Mouse (Mus musculus) duodenum, adult 2 months (tissue): ENCODE measurements around the gene Carmil3. TPM values are rescaled to one million over a fixed set of nuclear protein-coding genes. Genes with fewer than 3 reads are reported as not detected.

Experiments
- polyA plus RNA-seq: library from polyadenylated mRNA; depleted of rRNA; stranded (reverse); fragments of >200 nt; gene quantifications from 2 replicates; pipeline ENCODE4 v1.2.3, GENCODE M21; 2012; ENCODE audit warnings: low replicate concordance; rRNA removed

Carmil3 gene
- 0.58 and 5.5 TPM in 2 replicates for polyA plus RNA-seq

DNA sequence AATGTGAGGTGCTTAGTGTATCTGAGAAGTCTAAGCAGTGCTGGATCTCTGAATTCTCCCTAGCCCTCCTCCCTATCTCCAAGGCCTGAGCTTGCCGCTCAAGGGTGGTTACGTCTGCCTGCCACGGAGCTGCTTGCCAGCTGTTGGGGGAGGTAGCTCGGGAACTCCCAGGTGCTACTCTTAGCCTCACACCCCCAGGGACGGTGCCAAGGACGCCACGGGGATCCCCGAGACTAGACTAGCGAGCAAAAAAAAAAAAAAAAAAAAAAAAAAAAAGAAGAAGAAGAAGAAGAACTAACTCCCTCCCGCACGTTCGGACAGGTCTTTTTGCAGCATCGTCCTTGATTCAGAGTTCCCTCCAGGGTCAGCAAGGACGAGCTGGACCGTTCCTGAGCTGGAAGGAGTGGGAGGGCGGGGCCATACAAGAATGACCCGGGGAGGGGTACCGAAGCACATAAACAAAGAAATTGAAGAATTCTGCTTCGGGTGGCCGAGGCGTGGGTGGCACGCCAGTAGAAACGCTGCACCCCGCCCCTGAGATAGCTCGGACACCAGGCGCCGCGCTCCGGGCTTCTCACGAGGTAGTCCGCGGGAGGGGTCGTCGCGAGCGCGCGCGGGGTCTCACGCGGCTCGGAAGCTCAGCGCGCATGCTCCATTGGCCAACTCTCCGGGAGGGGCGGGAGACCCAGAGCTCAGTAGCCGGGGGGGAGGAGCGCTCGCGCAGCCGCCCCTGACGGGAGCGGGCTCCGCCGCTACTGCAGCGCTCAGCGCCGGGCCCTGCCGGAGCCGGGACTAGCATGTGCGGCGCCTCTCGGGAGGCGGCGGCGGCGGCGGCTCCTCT, at the start of gene Carmil3:
TSS of gene Carmil3 (plus strand) at position 291 of the 841 bp plus-strand sequence.

DNA sequence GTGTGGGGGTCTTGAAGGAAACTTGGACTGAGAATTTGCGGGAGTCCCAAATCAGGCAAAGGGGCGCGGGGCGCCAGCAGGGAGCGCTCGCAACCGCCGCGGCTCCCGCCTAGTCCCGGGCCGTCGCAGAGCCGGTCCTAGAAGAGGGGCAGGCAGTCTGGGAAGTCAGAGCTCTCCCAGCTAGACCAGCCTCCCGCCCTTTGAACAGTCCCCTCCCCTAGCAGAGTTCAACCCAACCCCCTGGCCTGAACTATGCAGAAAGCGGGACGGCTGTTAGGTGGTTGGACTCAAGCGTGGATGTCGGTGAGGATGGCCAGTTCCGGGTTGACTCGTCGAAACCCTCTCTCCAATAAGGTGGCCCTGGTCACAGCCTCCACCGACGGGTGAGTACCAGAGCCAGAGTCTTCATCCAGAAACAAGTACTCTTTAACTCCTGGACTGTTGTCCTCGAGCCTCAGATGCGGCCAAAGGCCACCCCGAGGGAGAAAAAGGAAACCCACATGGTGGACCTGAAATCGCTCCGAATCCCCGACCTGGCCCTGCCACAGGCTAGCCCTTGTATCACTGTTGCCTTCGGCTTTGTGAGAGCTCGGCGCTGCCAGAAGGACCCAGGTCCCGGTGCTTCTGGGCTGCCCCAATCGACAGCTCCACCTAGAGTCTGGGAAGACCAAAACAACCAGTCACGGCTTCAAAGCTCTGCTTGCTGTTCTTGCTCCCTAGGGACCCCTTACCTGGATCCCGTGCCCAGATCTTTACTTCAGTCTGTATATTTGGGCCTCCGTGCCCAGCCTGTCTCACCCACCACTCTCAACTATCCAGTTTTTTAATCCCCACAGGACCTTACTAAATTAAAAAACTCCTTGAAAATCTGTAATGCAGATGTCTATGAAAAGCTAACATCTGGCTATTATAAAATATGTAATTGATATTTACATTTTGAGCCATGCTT, 11.5 kb upstream of the Carmil3 start, which contains the start of gene Dhrs4:
TSS of gene Dhrs4 (plus strand) at position 108 of the 949 bp plus-strand sequence.

DNA sequence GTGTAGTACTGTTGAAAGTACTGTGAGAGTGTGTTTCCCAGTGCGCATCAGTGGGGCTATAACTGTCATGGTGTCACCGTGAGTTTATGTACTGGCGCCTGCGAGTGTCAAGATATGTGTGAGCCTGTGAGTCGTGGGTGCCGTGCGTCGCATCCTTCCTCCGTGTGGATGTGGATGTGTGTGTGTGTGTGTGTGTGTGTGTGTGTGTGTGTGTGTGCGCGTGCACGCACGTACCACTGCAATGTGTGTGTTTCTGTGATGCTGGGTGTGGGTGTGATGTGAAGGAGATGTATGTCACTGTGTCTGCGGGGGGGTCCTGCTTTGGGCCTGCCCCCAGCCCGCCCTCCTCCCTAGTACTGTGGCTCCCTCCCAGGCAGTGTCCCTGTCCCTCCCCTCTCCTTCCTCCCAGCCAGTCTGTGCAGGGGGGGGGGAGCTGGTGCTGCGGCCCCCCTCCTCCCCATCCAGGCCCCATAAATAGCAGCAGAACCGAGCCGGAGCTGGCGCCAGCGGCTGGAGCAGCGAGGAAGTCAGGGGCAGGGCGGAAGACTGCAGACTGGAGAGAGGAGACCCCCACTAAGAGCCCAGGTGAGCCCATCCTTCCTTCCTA, 19.8 kb downstream of the Carmil3 start, which contains the start of gene Cpne6:
TSS of gene Cpne6 (plus strand) at position 321 of the 607 bp plus-strand sequence.

DNA sequence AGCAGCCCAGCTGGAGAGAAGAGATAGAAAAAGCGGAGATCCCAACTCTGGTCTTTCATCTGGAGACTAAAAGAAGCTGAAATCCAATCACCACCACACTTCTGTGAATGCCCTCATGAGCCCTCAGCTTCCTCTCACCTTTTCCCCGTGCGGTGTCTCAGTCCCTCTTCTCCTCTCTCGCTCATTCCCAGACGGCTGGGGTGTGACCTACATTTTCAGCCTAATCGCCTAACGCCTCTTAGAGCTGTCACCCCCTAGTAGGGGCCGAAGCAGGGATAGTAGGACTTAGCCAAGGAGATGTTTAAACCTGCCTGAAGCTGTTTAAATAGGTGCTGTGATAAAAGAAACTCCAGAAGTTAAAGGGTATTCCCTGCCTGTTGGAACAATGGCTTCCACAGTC, 34.3 kb downstream of the Carmil3 start, which contains the start of gene Nrl:
TSS of gene Nrl (minus strand) at position 197 of the 400 bp plus-strand sequence.

DNA sequence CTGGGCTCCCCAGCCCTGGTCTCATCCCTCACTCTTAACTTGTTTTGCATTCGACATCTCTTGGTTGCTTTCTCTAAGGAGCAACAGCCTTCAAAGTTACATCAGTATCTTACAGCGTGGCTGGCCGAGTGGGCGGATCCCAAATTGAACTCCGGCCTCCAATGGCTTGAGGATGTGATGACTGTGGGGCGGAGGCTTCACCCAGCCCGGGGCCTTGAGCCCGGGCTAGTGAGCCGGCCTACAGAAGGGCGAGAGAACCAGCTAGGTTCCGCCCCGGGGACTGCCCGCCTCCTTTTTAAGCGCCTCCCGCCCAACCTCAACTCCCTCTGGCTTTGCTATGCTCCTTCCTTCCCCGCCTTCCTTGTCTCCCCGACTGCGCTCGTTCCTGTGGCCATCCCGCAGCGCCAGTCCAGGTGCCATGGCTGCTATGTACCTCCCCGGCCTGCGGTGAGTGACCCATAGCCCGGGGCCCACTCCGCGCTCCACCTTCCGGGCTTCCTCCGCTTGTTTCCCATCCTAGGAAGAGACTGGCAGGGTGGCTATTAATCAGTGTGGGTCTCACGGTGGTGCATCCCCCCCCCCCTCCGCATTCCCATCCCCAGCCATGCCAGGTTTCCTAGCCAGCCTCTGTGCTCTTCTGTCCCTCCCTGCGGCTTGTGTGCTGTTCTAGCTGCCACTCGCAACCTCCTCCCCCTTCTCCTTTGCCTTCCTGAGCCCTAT, 49.8 kb downstream of the Carmil3 start, which contains the start of gene Pck2:
TSS of gene Pck2 (plus strand) at position 200 of the 720 bp plus-strand sequence.

Other genes with a start within 250 kb of the Carmil3 start
- gene Dhrs4, start 11.9 kb upstream of the Carmil3 start, polyA plus RNA-seq: 95.3 and 98.5 TPM in 2 replicates
- 0.02 TPM in 1 of 2 replicates, not detected in the other for gene Cpne6, start 19.8 kb downstream of the Carmil3 start, polyA plus RNA-seq
- gene Nrl, start 34.3 kb downstream of the Carmil3 start, polyA plus RNA-seq: not detected in 2 replicates
- gene Pck2, start 49.6 kb downstream of the Carmil3 start, polyA plus RNA-seq: 19.5 and 27.3 TPM in 2 replicates
- gene Dcaf11, start 69.4 kb downstream of the Carmil3 start, polyA plus RNA-seq: 95.6 and 99.0 TPM in 2 replicates
- 0.66 and 1.2 TPM in 2 replicates for gene A730061H03Rik, start 69.8 kb downstream of the Carmil3 start, polyA plus RNA-seq
- gene Fitm1, start 85.0 kb downstream of the Carmil3 start, polyA plus RNA-seq: 0.09 TPM in 1 of 2 replicates, not detected in the other
- 79.6 and 120 TPM in 2 replicates for gene Psme1, start 87.5 kb downstream of the Carmil3 start, polyA plus RNA-seq
- gene Emc9, start 94.7 kb downstream of the Carmil3 start, polyA plus RNA-seq: 22.9 and 37.1 TPM in 2 replicates
- gene Psme2, start 100.5 kb downstream of the Carmil3 start, polyA plus RNA-seq: 117 and 212 TPM in 2 replicates
- gene Rnf31, start 101.1 kb downstream of the Carmil3 start, polyA plus RNA-seq: 33.6 and 53.0 TPM in 2 replicates
- gene Irf9, start 112.9 kb downstream of the Carmil3 start, polyA plus RNA-seq: 54.8 and 80.1 TPM in 2 replicates
- gene Rec8, start 127.4 kb downstream of the Carmil3 start, polyA plus RNA-seq: 59.9 and 65.8 TPM in 2 replicates
- 22.5 and 39.9 TPM in 2 replicates for gene Ipo4, start 145.3 kb downstream of the Carmil3 start, polyA plus RNA-seq
- gene Gm49378, start 147.2 kb downstream of the Carmil3 start, polyA plus RNA-seq: 6.3 and 23.9 TPM in 2 replicates
- gene Tm9sf1, start 153.2 kb downstream of the Carmil3 start, polyA plus RNA-seq: 112 and 118 TPM in 2 replicates
- gene Tssk4, start 159.5 kb downstream of the Carmil3 start, polyA plus RNA-seq: 0.69 and 1.3 TPM in 2 replicates
- 17.9 and 19.6 TPM in 2 replicates for gene Mdp1, start 169.9 kb downstream of the Carmil3 start, polyA plus RNA-seq
- 9.4 and 9.7 TPM in 2 replicates for gene Gmpr2, start 181.3 kb downstream of the Carmil3 start, polyA plus RNA-seq
- 242 and 271 TPM in 2 replicates for gene Nedd8, start 181.5 kb downstream of the Carmil3 start, polyA plus RNA-seq
- gene Tinf2, start 191.2 kb downstream of the Carmil3 start, polyA plus RNA-seq: 8.9 and 9.3 TPM in 2 replicates
- gene Tgm1, start 223.3 kb downstream of the Carmil3 start, polyA plus RNA-seq: 0.48 and 0.58 TPM in 2 replicates
- 44.0 and 48.3 TPM in 2 replicates for gene Rabggta, start 231.6 kb downstream of the Carmil3 start, polyA plus RNA-seq